Comparison of ENCODE assay signal across 9 mouse cellular contexts in the genomic region with DNA sequence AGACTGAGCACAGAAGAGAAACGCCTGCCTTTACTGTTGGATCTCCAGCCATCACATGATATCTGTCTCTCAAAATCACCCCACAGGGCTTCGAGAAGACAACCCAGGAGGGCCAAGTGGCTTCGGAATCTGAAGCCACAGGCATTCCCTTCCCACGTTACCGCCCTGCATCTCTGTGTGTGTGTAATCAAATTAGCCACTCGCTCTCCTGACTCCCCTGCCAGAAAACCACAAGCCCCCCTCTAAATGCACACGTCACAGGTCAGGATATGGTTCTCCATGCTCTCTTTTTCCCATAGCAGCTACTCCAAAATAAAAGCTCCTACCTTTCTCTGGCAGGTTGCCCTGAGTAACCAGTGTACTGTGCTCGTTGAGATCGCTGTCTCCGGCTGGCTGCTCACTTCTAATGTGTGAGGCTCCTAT. TPM values are rescaled to one million over a fixed set of nuclear protein-coding genes. Genes with fewer than 3 reads are reported as not detected.
DNase-seq lines count a peak whose midpoint lies in the region; ATAC-seq lines count a peak whose summit lies in the region.
"Had no signal": no experiment of that assay in that cellular context is flagged by ENCODE, and none has a peak within 500 bp of the region (broad histone marks: within the 10 kb centered on the region; RNA-seq: fewer than 3 reads in every experiment).

No protein-coding gene starts in this region.

- no peaks in the 10 kb centered on the region for H3K36me3 ChIP-seq in liver, embryonic 12.5 days
- H3K36me3 ChIP-seq in hindbrain, embryonic 11.5 days (ENCODE audit: control insufficient read depth, insufficient read depth, low read length), result no peaks in the 10 kb centered on the region
- no peaks in the 10 kb centered on the region for H3K36me3 ChIP-seq in neural tube, embryonic 12.5 days

- H3K4me1 ChIP-seq in liver, embryonic 12.5 days, result peaks cover 10% of the 10 kb centered on the region; the same call in 1 of the 2 replicates
- H3K4me1 ChIP-seq in hindbrain, embryonic 11.5 days (replicated peaks; ENCODE audit: control insufficient read depth, insufficient read depth, low read length), result no peaks in the 10 kb centered on the region
- H3K4me1 ChIP-seq in neural tube, embryonic 12.5 days, result peaks cover 5% of the 10 kb centered on the region

- H3K4me3 ChIP-seq in liver, embryonic 12.5 days, result no peak overlapping the region
- H3K4me3 ChIP-seq in hindbrain, embryonic 11.5 days (ENCODE audit: low read depth, low read length), result no peak overlapping the region
- peak overlapping the region; percentile 16; the same call in 1 of the 2 replicates for H3K4me3 ChIP-seq in neural tube, embryonic 12.5 days
- H3K4me3 ChIP-seq: left cerebral cortex, adult 2 months had no signal

- no peak overlapping the region for H3K27ac ChIP-seq in liver, embryonic 12.5 days
- no peak overlapping the region; the same call in 1 of the 2 replicates for H3K27ac ChIP-seq in hindbrain, embryonic 11.5 days (ENCODE audit: low read depth, low read length)
- no peak overlapping the region for H3K27ac ChIP-seq in neural tube, embryonic 12.5 days
- H3K27ac ChIP-seq: left cerebral cortex, adult 2 months had no signal

- H3K27me3 ChIP-seq in liver, embryonic 12.5 days (replicated peaks), result no peaks in the 10 kb centered on the region
- H3K27me3 ChIP-seq in hindbrain, embryonic 11.5 days (ENCODE audit: control insufficient read depth, insufficient read depth, low read length), result no peaks in the 10 kb centered on the region
- no peaks in the 10 kb centered on the region for H3K27me3 ChIP-seq in neural tube, embryonic 12.5 days (replicated peaks)

- WGBS in liver, embryonic 12.5 days (ENCODE audit: insufficient replicate concordance), result 31% methylated on average over 10 of the region's 10 CpGs
- WGBS in hindbrain, embryonic 11.5 days, result 24% methylated on average over 10 of the region's 10 CpGs
- 9% methylated on average over 10 of the region's 10 CpGs for WGBS in neural tube, embryonic 12.5 days

- ATAC-seq in liver, embryonic 12.5 days, result no peak
- ATAC-seq in hindbrain, embryonic 11.5 days (ENCODE audit: low FRiP score), result peak; percentile 53; the same call in 1 of the 2 replicates
- peak; percentile 61 for ATAC-seq in neural tube, embryonic 12.5 days (ENCODE audit: low FRiP score, low read depth)
- ATAC-seq in CD4-positive, CD25-positive, alpha-beta regulatory T cell, adult 4 months, result no peak

- intact Hi-C loops in left cerebral cortex, postnatal 25 days (cut with DNase I), result no loop called here

- H3K9me3 ChIP-seq in liver, embryonic 12.5 days (replicated peaks), result no peaks in the 10 kb centered on the region
- no peaks in the 10 kb centered on the region for H3K9me3 ChIP-seq in hindbrain, embryonic 11.5 days (ENCODE audit: control insufficient read depth, low read length)
- H3K9me3 ChIP-seq in neural tube, embryonic 12.5 days, result no peaks in the 10 kb centered on the region

- DNase-seq in liver, result peak; percentile 10
- peak; percentile 75 for DNase-seq in embryo, embryonic 10.5 days (ENCODE audit: low spot score)
- peak; percentile 47 for DNase-seq in hindbrain, embryonic 11.5 days (ENCODE audit: low spot score)
- DNase-seq in left cerebral cortex, postnatal 25 days (ENCODE audit: low spot score in 2 of 2), result peak; percentile 14 to 21
- no peak for DNase-seq in thymus, postnatal 25 days

- H3K9ac ChIP-seq in liver, embryonic 12.5 days, result no peak overlapping the region
- no peak overlapping the region for H3K9ac ChIP-seq in hindbrain, embryonic 11.5 days (ENCODE audit: low read depth, low read length)
- no peak overlapping the region for H3K9ac ChIP-seq in neural tube, embryonic 12.5 days

- H3K4me2 ChIP-seq in liver, embryonic 12.5 days, result no peak overlapping the region
- H3K4me2 ChIP-seq in hindbrain, embryonic 11.5 days (replicated peaks; ENCODE audit: low read depth, low read length), result 0 out of 2 replicates have a peak overlapping the region, but pooled peaks have one; percentile 14
- H3K4me2 ChIP-seq in neural tube, embryonic 12.5 days (replicated peaks), result peak overlapping the region; percentile 50

RNA-seq across cellular contexts. Expression of a gene that starts 32.0 kb away (rescaled TPM):
- 78.5 and 84.3 TPM in 2 replicates for polyA plus RNA-seq in liver, embryonic 12.5 days (2016; fragmentation: Nextera tagmentation; extraction: Ambion mirVana)
- polyA plus RNA-seq in hindbrain, embryonic 11.5 days (2014; fragmentation: Nextera tagmentation; extraction: Ambion mirVana), result 147 and 160 TPM in 2 replicates
- total RNA-seq in left cerebral cortex, postnatal 25 days (2021), result 100 to 1,000 TPM in 1 of 2 experiments, 10 to 100 TPM in 1; 93.5 to 102 TPM
- polyA plus RNA-seq in neural tube, embryonic 12.5 days (2016; fragmentation: Nextera tagmentation; extraction: Ambion mirVana), result 128 and 131 TPM in 2 replicates
- 10 to 100 TPM; 40.2 to 43.9 TPM for polyA plus RNA-seq in CD4-positive, CD25-positive, alpha-beta regulatory T cell, adult 4 months (2017; shearing (Covaris generic))

RNA-seq across cellular contexts. Expression of a gene that starts 32.6 kb away (rescaled TPM):
- 2.5 and 3.4 TPM in 2 replicates for polyA plus RNA-seq in liver, embryonic 12.5 days (2016; fragmentation: Nextera tagmentation; extraction: Ambion mirVana)
- polyA plus RNA-seq in hindbrain, embryonic 11.5 days (2014; fragmentation: Nextera tagmentation; extraction: Ambion mirVana), result 3.6 and 4.3 TPM in 2 replicates
- not detected for total RNA-seq in left cerebral cortex, postnatal 25 days (2021)
- polyA plus RNA-seq in neural tube, embryonic 12.5 days (2016; fragmentation: Nextera tagmentation; extraction: Ambion mirVana), result 4.6 and 4.8 TPM in 2 replicates
- polyA plus RNA-seq in CD4-positive, CD25-positive, alpha-beta regulatory T cell, adult 4 months (2017; shearing (Covaris generic)), result not detected

Comparison
In these comparisons a context has a peak if more than half of its experiments do, and no peak if none do; other contexts are left out.
1. ATAC-seq: peak in hindbrain, embryonic 11.5 days (single experiment) and neural tube, embryonic 12.5 days (single experiment); none in liver, embryonic 12.5 days (single experiment) and CD4-positive, CD25-positive, alpha-beta regulatory T cell, adult 4 months (single experiment).